Mouse (Mus musculus): ENCODE results near the gene Tgfbrap1.
"Not testable (repeated sequence)": the region's sequence is repeated elsewhere in the genome, so short reads cannot be mapped to it uniquely, and the experiment has no call there.

The Tgfbrap1 gene

DNA sequence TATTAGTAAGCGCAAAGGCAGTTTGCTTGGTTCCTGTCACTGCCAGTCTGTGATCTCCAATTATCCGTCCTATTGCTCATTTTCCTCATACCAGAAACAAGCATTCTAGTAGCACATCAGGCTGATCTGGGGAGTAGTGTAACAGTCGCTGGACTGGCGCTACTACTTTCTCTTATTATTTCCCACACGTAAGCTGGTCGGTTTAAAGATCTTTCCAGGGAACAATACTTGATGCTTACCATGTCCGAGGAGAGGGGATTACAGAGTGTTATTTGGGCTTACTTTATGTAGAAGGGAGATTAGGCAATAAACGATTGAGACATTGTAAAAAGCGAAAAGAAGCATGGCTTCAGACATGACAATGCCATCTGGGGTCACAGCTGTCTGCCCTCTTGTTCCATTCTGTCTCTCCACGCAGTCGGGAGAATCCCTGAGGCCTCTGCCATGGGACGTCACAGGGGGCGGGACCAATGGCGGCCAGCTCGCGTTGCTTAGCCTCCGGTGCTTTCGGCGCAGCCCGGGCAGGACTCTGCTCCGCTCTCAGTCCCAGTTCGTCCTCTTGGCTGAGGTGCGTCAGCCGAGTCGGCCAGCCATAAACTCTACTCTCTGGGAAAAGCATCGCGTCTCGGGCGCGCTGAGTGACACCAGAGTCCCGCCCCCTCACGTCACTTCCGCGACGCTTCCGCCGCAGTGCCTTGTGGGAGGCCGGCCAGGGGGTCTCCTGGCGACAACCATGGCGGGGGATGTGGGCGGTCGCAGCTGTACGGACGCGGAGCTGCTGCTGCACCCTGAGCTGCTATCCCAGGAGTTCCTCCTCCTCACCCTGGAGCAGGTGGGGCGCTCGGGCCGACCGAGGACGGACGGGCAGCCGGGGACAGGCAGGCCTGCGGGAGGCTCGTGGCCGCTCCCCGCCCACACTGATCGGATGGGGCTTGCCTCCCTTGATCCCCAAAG lies at the start of gene Tgfbrap1, which contains the start of gene AI597479:
TSS of gene Tgfbrap1 (minus strand) at position 607 of the 954 bp plus-strand sequence.
TSS of gene AI597479 (plus strand) at position 680 of the 954 bp plus-strand sequence.
- DNase-seq (ENCODE audit: low spot score) = peak; percentile 93

DNA sequence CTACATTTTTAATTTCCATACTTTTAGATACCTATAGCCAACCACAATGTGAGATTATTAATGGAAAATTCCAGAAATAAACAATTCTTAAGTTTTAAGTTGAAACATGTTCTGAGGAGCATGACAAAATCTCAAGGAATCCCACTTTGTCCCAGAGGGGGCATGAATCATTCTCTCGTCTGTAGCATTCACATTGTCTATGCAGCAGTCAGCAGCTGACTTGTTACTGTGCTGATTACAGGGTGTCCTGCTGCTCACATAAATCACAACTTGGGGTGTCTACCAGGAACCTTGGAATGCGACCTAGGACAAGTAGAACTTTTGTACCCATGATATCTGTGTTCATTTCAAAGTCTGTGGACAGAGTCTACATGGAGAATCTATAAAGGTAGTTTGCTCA lies 49.0 kb upstream of the Tgfbrap1 start:
- no peak for DNase-seq (ENCODE audit: low spot score)

DNA sequence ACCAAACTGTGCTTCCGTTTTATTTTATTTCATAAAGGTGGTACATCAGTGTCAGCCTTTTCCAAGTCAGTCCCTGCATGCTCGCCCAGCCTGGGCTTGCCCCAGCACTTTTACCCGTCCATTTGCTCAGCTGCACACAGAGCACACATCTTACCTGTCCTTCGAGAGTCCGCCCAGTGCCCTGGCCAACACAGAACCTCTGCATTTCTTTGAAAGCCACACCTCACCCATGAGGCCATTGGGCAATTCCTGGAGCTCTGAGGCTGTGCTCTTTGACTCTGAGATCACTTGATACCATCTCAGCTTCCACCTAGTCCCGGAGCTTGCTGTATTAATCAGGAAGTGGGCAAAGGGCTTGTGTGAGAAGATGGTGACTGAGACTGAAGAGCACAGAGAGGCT lies 47.0 kb upstream of the Tgfbrap1 start:
- peak; percentile 70 for DNase-seq (ENCODE audit: low spot score)

DNA sequence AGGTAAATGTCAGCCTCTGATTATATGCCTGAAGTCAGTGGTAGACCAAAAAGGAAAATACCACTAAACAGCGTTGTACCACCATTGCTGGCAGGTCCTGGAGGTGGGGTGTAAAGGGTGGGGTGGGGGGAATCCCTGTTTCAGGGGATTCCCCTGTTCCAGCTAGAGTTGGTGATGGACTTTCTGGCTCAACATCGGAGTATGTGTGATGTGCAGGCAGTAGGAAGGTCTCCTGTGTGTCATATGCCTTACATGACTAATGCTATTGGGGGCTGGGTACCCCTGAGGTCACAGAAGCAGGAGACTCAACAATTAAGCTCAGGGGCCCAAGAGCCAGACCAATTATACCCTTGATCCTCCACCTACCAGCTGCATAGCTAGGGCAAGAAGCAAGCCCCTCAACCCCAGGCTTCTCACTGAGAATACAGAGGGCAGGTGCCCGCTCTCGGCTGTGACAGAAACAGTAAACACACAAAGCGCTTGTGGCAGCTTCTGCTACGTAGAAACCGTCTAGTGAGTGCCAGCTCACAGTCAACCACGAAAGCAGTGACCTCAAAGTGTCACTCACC lies 46.0 kb upstream of the Tgfbrap1 start:
- no peak for DNase-seq (ENCODE audit: low spot score)

DNA sequence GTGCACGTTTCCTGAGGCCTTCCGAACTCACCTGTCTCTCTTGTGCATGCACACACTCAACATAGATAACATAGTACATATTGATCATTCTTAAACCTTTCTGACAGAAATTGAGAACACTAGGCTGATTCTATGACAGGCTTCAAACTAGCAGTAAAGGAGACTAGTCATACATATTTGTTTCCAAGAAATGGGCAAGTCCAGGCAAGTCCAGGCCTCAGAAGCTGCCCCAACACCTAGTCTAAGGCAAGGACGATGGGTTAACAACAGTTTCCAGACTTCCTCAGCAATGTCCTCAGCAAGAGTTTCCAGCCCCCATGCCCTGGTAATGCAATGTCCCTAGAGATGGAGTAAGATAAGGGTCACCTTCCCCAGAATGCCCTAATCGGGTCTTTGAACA lies 45.4 kb upstream of the Tgfbrap1 start:
- DNase-seq (ENCODE audit: low spot score) = no peak

DNA sequence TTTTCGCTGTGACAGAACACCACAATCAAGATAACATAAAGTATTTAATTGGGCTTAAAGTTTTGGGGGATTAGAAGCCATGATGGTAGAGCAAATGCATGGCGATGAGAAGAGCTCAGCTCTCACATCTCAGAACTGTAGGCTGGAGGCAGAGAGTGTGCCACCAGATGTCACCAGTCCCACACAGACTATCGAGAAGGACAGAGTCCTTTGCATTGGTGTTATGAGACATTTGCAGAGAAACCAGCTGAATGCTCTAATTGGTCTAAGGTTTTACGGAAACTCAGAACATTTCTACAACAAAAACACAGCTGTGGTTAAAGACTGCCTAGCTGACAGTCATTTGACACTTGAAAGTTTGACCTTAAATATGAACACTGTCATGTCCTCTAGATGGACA lies 44.8 kb upstream of the Tgfbrap1 start:
- no peak for DNase-seq (ENCODE audit: low spot score)

DNA sequence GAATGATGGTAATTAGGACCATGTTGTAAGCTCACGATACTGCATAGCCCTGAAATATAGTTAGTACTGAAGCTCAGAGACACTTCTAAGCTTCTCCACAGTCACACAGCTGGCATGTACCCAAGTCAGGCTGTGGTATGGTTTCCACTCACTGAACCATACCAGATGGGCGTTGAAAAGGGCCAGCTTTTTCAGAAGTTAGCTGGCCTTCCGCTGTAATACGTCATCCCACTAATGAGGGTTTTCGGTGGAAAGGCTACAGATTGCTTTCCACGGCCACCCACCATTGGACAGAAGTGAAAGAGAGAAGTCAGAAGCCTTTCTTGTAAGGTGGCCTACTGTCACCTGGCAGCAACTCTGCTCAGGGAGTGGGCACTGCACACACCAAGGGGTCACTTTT lies 44.4 kb upstream of the Tgfbrap1 start:
- DNase-seq (ENCODE audit: low spot score) = no peak

DNA sequence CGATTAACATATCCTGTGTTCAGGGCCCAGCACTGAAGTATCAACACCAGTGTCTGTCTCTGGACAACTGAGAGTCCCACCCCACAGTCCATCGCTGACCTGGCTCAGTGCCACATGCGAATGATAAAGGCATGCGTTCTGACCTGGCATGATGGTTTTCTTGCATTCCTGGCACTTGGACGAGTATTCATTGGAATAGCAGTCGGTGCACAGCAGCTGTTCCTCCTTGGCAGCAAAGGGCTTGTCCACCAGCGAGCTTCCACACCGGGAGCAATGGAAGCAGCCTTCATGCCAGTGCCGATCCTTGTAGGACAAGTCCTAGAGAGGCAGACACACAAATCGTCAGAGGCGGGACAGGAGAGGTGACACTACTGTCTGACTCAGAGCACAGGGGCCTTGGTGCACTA lies 43.1 kb upstream of the Tgfbrap1 start:
- DNase-seq (ENCODE audit: low spot score) = no peak

DNA sequence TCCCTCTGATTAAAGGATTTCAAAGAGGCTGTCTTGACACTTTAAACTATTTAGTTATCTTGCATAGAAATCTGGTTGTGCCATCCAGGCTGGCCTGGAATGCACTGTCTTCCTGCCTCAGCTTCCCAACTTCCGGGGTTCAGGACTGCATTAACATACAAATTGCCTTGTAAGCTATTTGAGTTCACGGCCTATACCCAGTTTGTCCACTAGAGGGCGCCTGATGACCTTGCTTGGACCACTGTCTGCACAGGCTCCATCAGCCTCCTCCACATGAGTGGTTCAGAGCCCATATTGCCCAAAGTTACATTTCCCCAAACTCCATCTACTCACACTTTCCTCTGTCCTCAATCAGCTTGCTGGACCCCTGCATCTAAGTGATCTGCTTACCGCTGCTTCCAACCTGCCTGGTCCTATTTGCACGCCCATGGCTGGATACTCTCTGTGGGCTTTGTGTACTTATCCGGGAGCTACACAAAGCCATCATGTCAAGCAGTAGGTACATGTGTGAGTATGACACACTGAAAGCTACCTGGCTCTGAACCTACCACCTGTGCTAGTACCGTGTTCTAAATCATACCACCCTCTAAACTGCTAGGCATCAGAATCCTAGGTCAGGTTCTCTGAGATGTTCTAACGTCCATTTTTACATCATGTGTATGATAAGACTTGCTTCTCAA lies 41.3 kb upstream of the Tgfbrap1 start:
- DNase-seq (ENCODE audit: low spot score) = peak; percentile 85

DNA sequence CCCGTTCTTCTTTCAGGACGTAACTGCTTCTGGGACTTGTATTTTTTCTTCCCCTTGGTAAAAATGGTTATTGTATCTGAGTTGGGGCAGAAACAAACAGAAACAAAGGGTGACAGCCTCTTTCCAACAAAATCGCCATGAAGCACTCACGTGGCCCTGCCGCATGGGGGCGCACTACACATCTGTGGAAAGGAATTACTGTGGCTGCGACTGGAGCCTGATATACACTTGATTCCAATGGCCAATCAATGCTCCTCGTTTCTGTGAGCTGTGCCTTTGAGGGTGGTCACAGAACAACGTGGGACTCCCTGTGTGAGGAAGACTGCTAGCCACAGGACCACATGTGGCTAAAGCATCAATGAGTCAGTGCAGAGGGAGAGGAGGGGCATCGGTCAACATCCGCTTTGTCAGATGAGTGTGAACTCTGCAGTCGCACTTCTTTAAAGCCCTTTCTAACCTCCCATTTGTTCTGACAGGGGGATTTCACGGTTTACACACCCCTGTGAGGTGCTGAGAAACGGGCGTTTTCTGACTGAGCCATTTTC lies 39.9 kb upstream of the Tgfbrap1 start:
- DNase-seq (ENCODE audit: low spot score) = no peak

DNA sequence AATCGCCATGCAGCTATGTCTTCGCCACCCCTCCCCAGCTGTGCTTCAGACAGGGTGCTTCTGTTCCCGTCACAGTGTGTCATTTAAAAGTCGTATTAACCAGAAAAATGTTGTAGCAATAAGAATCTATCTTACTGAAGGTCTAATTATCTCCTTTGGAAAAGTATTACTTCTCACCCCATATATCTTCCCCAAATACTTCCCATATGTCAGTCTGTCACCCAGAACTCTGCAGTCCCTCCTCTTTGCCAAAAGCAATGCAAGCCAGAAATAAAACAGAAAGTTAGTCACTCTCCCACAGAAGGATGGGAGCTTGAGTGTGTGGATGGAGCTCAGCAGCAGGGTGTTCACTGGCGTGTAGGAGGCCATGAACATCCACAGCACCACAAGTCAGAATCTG lies 38.9 kb upstream of the Tgfbrap1 start:
- DNase-seq (ENCODE audit: low spot score) = no peak

DNA sequence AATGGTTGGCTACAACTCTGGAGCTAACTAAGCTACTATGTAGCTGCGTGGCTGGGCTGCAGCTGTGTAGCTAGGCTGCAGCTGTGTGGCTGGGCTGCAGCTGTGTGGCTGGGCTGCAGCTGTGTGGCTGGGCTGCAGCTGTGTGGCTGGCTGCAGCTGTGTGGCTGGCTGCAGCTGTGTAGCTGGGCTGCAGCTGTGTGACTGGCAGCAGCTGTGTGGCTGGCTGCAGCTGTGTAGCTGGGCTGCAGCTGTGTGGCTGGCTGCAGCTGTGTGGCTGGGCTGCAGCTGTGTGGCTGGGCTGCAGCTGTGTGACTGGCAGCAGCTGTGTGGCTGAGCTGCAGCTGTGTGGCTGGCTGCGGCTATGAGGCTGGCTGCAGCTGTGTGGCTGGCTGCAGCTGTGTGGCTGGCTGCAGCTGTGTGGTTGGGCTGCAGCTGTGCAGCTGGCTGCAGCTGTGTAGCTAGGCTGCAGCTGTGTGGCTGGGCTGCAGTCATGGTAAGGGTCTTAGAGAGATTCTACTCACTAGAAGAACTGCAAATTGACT lies 38.1 kb upstream of the Tgfbrap1 start:
- DNase-seq (ENCODE audit: low spot score) = not testable (repeated sequence)

DNA sequence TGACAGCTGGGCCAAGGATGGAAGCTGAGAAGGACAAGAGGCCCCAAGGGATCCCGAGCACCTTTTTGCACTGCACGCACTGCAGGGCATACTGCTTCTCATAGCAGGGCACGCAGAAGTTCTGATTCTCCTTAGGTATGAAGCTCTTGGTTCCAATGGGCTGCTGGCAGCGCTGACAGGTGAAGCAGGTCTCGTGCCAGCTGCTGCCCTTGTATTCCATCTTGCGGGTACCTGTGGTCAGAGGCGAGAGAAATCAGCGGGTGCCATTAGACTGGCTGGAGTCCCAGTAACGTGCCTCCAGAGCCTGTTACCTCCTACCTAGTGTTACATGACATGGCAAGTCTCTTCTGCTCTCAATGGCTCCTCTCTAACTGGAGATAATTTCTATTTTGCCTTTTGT lies 33.2 kb upstream of the Tgfbrap1 start:
- no peak for DNase-seq (ENCODE audit: low spot score)

DNA sequence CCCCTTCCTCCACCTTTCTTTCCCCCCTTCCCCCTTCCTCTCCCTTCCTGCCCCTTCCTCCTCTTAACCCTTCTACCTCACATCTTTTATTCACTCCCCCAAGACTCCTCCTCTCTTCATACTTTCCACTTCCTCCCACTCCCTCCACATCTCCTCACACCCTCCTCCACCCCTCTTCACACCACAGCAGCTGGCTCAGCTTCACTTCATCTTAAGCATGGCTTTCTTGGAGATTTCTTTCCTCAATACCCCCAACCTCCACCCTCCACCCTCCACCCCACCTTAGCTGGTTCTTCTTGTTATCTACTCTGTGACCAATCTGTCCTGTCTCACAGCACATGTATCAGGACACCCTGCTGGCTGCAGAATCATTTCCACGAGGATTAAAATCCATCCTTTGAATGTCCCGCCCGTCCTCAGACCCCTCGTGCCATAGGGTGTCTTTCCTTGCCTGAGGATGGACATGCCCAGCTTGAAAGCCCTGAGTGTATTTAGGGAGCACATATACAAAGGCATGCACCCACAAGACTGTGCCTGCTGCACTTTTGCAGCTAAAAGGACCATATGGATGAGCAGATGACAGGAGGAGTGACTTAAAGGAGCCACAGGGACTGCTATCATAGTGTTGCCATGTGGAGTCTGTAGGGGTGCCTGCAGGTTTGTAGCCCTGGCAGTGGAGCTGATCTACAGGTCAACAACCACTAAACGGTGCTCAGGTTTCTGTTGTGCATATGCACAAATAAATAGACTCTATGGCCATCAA lies 32.0 kb upstream of the Tgfbrap1 start:
- no peak for DNase-seq (ENCODE audit: low spot score)

DNA sequence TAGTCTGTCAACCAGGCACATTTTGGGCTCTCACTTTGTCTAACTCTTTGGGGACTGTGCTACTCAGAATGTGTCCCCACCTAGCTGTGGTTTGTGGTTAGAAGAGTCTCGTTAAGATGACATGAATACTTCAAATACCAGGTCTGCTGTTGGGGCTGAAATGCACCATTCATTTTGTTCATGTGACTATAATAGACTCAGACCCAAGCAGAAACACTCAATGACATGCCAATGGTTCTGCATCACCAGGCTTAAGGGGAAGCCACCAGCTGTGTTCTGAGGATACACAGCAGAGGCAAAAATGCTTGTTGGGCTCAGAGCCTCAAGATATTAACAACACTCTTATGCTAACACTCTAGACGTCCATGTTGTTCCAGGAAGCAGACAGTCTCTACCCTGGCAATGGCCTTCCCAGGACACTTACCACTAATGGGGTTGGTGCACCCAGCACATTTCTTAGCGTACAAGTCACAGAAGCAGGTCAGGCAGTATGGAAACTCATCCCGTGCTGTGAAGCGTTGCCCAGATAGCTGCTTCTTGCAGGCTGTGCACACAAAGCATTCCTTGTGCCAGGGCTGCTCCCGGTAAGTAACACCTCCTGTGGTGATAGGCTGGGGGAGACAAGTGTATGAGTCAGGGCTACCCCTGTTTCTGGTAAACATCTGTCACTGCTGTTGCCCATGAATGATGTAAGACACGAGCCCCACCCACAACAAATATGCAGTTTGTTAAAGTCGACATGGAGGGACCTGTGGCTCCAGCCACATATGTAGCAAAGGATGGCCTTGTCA lies 29.6 kb upstream of the Tgfbrap1 start:
- DNase-seq (ENCODE audit: low spot score) = no peak

DNA sequence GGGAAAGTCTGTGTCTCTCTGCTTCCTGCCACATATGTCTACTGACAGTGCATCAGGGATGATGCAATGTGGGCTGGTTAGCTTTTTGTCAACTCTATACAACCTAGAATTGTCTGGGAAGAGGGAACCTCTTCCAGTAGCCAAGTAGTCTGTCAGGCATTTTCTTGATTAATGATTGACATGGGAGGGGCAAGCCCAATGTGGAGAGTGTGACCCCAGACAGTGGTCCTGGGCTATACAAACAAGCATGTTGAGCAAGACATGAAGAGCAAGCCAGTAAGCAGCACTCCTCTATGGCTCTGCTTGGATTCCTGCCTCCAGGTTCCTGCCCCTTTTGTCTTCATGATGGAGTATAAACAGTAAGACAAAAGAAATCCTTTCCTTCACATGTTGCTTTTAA lies 28.8 kb upstream of the Tgfbrap1 start:
- DNase-seq (ENCODE audit: low spot score) = peak; percentile 77

DNA sequence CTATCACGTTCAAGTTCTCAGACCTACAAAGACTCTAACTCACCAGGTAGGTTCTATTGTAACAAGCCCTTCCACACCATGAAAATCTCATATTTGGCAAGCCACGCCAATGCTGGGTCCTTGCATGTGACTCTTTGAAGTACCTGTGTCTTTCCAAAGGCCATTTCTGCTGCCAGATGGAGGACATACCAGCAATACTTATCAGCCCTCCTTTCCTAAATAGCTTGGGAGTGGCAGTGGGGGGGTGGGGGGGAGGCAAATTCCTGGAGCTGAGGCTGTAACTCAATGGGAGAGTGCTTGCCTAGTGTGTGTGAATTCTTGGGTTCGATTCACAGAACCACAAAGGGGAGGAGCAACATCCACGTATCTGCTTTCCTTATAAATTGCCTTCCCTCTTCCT lies 26.3 kb upstream of the Tgfbrap1 start:
- no peak for DNase-seq (ENCODE audit: low spot score)

DNA sequence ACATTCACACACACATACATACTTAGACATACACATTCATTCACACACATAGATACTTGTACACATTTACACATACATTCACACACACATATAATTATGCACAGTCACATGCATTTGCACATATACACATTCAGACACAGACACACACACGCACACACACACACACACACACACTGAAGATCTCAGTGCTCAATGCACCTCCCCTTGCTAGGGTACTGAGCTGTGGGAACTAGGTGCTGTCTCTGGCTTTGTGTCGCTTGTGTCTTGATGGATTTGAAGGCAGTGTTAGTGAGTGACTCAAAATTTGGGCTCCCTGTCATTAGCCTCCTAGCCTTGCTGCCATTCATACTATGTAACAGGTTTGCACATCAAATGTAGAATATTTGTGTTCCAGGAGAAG lies 24.2 kb upstream of the Tgfbrap1 start:
- no peak for DNase-seq (ENCODE audit: low spot score)

DNA sequence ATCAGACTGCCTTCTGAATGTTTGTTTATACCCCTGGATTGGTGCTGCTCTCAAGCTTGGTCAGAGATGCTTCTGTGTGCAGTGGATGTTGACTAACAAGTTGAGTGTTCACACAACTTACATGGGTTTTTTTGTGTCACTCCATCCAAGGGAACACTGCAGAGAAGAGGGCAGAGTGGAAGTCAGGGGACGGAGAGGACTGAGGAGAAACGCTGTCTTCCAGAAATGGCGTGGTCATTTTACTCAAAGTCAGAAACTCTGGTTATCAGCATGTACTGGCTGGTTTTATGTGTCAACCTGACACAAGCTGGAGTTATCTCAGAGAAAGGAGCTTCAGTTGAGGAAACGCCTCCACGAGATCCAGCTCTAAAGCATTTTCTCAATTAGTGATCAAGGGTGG lies 22.5 kb upstream of the Tgfbrap1 start:
- no peak for DNase-seq (ENCODE audit: low spot score)

DNA sequence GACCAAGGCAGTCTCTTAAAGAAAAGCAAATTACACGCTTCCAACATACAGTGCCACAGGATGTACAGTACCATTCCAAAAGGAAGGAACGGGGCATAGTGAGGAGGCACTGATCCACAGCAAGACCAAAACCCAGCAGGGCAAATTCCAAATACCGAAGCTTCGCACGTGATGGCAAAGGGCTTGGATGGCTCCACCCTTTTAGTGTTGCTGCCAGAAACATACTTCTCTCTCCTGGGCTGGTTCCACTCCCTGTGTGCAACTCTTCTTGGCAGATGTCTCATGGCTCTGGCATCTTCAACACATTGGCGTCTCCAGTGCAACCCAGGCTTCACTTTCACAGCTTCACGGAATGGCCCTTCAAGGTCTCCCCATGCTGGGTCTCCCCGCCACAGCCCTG lies 19.0 kb upstream of the Tgfbrap1 start:
- DNase-seq (ENCODE audit: low spot score) = no peak

DNA sequence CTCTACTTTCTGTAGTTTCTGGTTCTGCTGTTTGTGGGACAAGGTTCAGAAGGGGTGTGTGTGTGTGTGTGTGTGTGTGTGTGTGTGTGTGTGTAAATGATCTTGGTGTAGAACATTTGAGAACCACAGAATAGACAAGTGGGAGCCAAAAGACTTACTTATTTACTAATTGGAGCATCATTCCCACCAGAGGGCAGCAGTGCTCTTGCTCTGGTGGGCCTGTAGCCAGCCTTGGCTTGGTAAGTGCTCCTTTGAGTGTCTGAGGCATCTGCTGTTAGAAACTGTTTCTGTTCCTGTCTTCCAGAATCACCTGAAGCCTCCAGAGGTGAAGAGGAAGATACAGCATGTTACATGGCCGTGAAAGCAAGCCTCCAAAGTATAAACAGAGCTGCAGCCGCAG lies 14.4 kb upstream of the Tgfbrap1 start:
- DNase-seq (ENCODE audit: low spot score) = peak; percentile 39
